Mouse (Mus musculus): ENCODE data around the gene Kcna10. TPM values are rescaled to one million over a fixed set of nuclear protein-coding genes. Genes with fewer than 3 reads are reported as not detected.

Kcna10 gene
- total and polyA plus RNA-seq, 3 experiments: not detected

- Histone ChIP-seq H3K9me3 (replicated peaks; ENCODE audit: insufficient read depth, low read length) (no peaks in the 10 kb centered on the region), H3K4me1 (ENCODE audit: control insufficient read depth in 1 of 2, insufficient read depth in 2 of 2, low read length in 2 of 2) (no peaks in the 10 kb centered on the region), H3K4me3 (ENCODE audit: control insufficient read depth in 1 of 2, insufficient read depth in 1 of 2, low read depth in 2 of 2, low read length in 2 of 2) (no peak overlapping the region), H3K27ac (ENCODE audit: control insufficient read depth, low read depth, low read length) (no peak overlapping the region), H3K27me3 (ENCODE audit: control insufficient read depth in 1 of 2, insufficient read depth in 2 of 2, low read length in 2 of 2) (peaks cover 0 to 5% of the 10 kb centered on the region in 2 experiments; a peak in 3 of 4 replicates), H3K9ac (ENCODE audit: control insufficient read depth, low read depth, low read length, poor library complexity, severe bottlenecking) (no peak overlapping the region), H3K36me3 (ENCODE audit: control insufficient read depth in 1 of 2, insufficient read depth in 2 of 2, low read length in 2 of 2) (no peaks in the 10 kb centered on the region), H3K79me2 (ENCODE audit: control insufficient read depth, insufficient read depth, low read length, poor library complexity) (no peaks in the 10 kb centered on the region)
- DNase-seq (ENCODE audit: low read depth, low spot score): no peak
- TF ChIP-seq ZKSCAN1 (IDR thresholded peaks at IDR 0.05; ENCODE audit: low read depth, low read length) (no peak), GATA1 (IDR thresholded peaks at IDR 0.05; ENCODE audit: low read depth, low read length) (no peak), RAD21 (IDR thresholded peaks at IDR 0.05; ENCODE audit: low read depth, low read length) (no peak), BHLHE40 (IDR thresholded peaks at IDR 0.05; ENCODE audit: borderline replicate concordance, low read depth, low read length) (no peak), CHD2 (IDR thresholded peaks at IDR 0.05; ENCODE audit: low read length) (no peak), SIN3A (IDR thresholded peaks at IDR 0.05; ENCODE audit: low read length) (no peak)
Observed at GRCm38 (mm10) chr3:107214606-107215005, 31.8 kb downstream of the Kcna10 start.

GRCm38 (mm10) chr3:107216400-107217100 lies 33.7 kb downstream of the Kcna10 start:
- H3K36me3 ChIP-seq (ENCODE audit: control insufficient read depth in 1 of 2, insufficient read depth in 2 of 2, low read length in 2 of 2): no peaks in the 10 kb centered on the region
- TF ChIP-seq KAT2A (conservative IDR thresholded peaks at IDR 0.05; ENCODE audit: low read depth, low read length) (no peak), ZKSCAN1 (IDR thresholded peaks at IDR 0.05; ENCODE audit: low read depth, low read length) (no peak), MAFK (IDR thresholded peaks at IDR 0.05; ENCODE audit: borderline replicate concordance, low read depth, low read length) (no peak), USF2 (IDR thresholded peaks at IDR 0.05; ENCODE audit: borderline replicate concordance in 1 of 2, insufficient read depth in 1 of 2, low read depth in 1 of 2, low read length in 2 of 2) (no peak), MYC (IDR thresholded peaks at IDR 0.05; ENCODE audit: low read depth, low read length) (no peak), TBP (IDR thresholded peaks at IDR 0.05; ENCODE audit: low read depth, low read length) (no peak), CHD2 (IDR thresholded peaks at IDR 0.05; ENCODE audit: low read length) (no peak), UBTF (IDR thresholded peaks at IDR 0.05; ENCODE audit: borderline replicate concordance, insufficient read depth, low read depth, low read length) (no peak), BHLHE40 (IDR thresholded peaks at IDR 0.05; ENCODE audit: borderline replicate concordance, low read depth, low read length) (no peak), TAL1 (IDR thresholded peaks at IDR 0.05; ENCODE audit: low read length) (no peak), ETS1 (IDR thresholded peaks at IDR 0.05; ENCODE audit: low read depth, low read length) (no peak), MAZ (IDR thresholded peaks at IDR 0.05; ENCODE audit: low read depth, low read length) (no peak), JUND (IDR thresholded peaks at IDR 0.05; ENCODE audit: low read depth, low read length) (no peak), EP300 (IDR thresholded peaks at IDR 0.05; ENCODE audit: low read depth in 1 of 2, low read length in 2 of 2) (no peak)
- H3K79me2 ChIP-seq (ENCODE audit: control insufficient read depth, insufficient read depth, low read length, poor library complexity): no peaks in the 10 kb centered on the region
- no peaks in the 10 kb centered on the region for H3K4me1 ChIP-seq (ENCODE audit: control insufficient read depth in 1 of 2, insufficient read depth in 2 of 2, low read length in 2 of 2)
- H3K9ac ChIP-seq (ENCODE audit: control insufficient read depth, low read depth, low read length, poor library complexity, severe bottlenecking): no peak overlapping the region
- no peaks in the 10 kb centered on the region for H3K9me3 ChIP-seq (replicated peaks; ENCODE audit: insufficient read depth, low read length)
- H3K4me3 ChIP-seq (ENCODE audit: control insufficient read depth in 1 of 2, insufficient read depth in 1 of 2, low read depth in 2 of 2, low read length in 2 of 2): no peak overlapping the region
- H3K27ac ChIP-seq (ENCODE audit: control insufficient read depth, low read depth, low read length): no peak overlapping the region
- peaks cover 0 to 7% of the 10 kb centered on the region in 2 experiments; a peak in 3 of 4 replicates for H3K27me3 ChIP-seq (ENCODE audit: control insufficient read depth in 1 of 2, insufficient read depth in 2 of 2, low read length in 2 of 2)
- no peak for DNase-seq (ENCODE audit: low read depth, low spot score)
